ENCODE assay signal across 7 mouse cellular contexts in the genomic region with DNA sequence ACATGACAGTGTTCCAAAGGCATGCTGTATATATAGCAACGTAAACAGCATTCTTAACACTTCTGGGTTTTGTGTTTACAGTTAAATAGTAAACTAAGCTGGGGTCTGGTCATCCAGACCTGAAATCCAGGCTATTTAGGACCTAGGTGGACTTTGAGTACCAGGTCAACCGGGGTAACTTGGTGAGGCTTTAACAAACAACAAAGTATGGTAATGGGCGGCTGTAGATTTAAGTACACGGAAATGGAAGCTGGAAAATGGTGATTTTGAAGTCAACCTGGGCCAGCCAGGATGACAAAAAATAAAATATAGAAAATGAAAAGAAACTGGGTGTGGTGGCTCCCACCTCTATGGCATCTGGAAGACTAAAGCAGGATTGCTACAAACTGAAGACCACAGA. TPM values are rescaled to one million over a fixed set of nuclear protein-coding genes. Genes with fewer than 3 reads are reported as not detected.
DNase-seq lines count a peak whose midpoint lies in the region; ATAC-seq and TF ChIP-seq lines count a peak whose summit lies in the region.

No protein-coding gene starts in this region.

- H3K79me2 ChIP-seq in CH12.LX (replicated peaks; ENCODE audit: control insufficient read depth, extremely low read depth, insufficient read depth, poor library complexity, severe bottlenecking): peaks cover 27% of the 10 kb centered on the region

- TF ChIP-seq RAD21 in CH12.LX (IDR thresholded peaks at IDR 0.05; ENCODE audit: low read depth, low read length): no peak

- H3K9ac ChIP-seq in CH12.LX (ENCODE audit: insufficient read depth, low read depth): peak overlapping the region; percentile 57
- H3K9ac ChIP-seq in hindbrain, embryonic 13.5 days: peak overlapping the region; percentile 60; the same call in 1 of the 2 replicates
- H3K9ac ChIP-seq in liver, embryonic 15.5 days: no peak overlapping the region

- no peak for TF ChIP-seq CTCF in CH12.LX (conservative IDR thresholded peaks at IDR 0.05 in 1 of 2, IDR thresholded peaks at IDR 0.05 in 1 of 2; ENCODE audit: low read depth in 2 of 2, low read length in 2 of 2)
- no peak for TF ChIP-seq CTCF in thymus, adult 2 months (IDR thresholded peaks at IDR 0.05; ENCODE audit: borderline replicate concordance, control insufficient read depth, extremely low read depth, insufficient read depth, low read length, poor library complexity)

- H3K4me1 ChIP-seq in CH12.LX (ENCODE audit: control insufficient read depth in 1 of 2, insufficient read depth in 2 of 2): peaks cover 9 to 43% of the 10 kb centered on the region in 2 experiments
- H3K4me1 ChIP-seq in hindbrain, embryonic 13.5 days (replicated peaks): peaks cover 19% of the 10 kb centered on the region
- H3K4me1 ChIP-seq in liver, embryonic 15.5 days (replicated peaks): peaks cover 35% of the 10 kb centered on the region
- peaks cover 7% of the 10 kb centered on the region; the same call in 1 of the 2 replicates for H3K4me1 ChIP-seq in thymus, adult 2 months (replicated peaks; ENCODE audit: control insufficient read depth, insufficient read depth, low read length)

- no peak for TF ChIP-seq POLR2A in CH12.LX (IDR thresholded peaks at IDR 0.05; ENCODE audit: low read depth, low read length)
- no peak for TF ChIP-seq POLR2A in thymus, adult 2 months (IDR thresholded peaks at IDR 0.05; ENCODE audit: control insufficient read depth, extremely low read depth, insufficient read depth, low read length, poor library complexity)

- in situ Hi-C loops in CH12.LX (cut with MboI; ENCODE audit: low pct_ligation_motif_present, low pct_unique_long_range_greater_than_20kb, low sequenced_read_pairs): no loop called here

- DNase-seq in CH12.LX (ENCODE audit: extremely low read depth): no peak
- DNase-seq in right cerebral cortex, postnatal 10 days (ENCODE audit: low spot score in 2 of 2): no peak
- no peak for DNase-seq in ovary, postnatal 36 days (ENCODE audit: low spot score)
- DNase-seq in thymus, adult 2 months: no peak

- no peaks in the 10 kb centered on the region for H3K27me3 ChIP-seq in CH12.LX (replicated peaks)
- H3K27me3 ChIP-seq in hindbrain, embryonic 13.5 days: no peaks in the 10 kb centered on the region
- no peaks in the 10 kb centered on the region for H3K27me3 ChIP-seq in liver, embryonic 15.5 days
- no peaks in the 10 kb centered on the region for H3K27me3 ChIP-seq in thymus, adult 2 months (ENCODE audit: control insufficient read depth, insufficient read depth, low read length)

- peak overlapping the region; percentile 46 to 100 (median 51) for H3K4me3 ChIP-seq in CH12.LX (replicated peaks in 1 of 3; ENCODE audit: low read depth in 2 of 3, low read length in 2 of 3, poor library complexity in 1 of 3)
- peak overlapping the region; percentile 92 for H3K4me3 ChIP-seq in hindbrain, embryonic 13.5 days
- H3K4me3 ChIP-seq in liver, embryonic 15.5 days (replicated peaks): peak overlapping the region; percentile 88
- H3K4me3 ChIP-seq in thymus, adult 2 months (ENCODE audit: control insufficient read depth, insufficient read depth, low read length): no peak overlapping the region

- peaks cover 20 to 23% of the 10 kb centered on the region in 2 experiments for H3K36me3 ChIP-seq in CH12.LX (replicated peaks in 1 of 2; ENCODE audit: control insufficient read depth in 1 of 2, insufficient read depth in 1 of 2, low read length in 1 of 2)
- peaks cover 20% of the 10 kb centered on the region for H3K36me3 ChIP-seq in hindbrain, embryonic 13.5 days
- H3K36me3 ChIP-seq in liver, embryonic 15.5 days (replicated peaks): peaks cover 22% of the 10 kb centered on the region; the same call in 1 of the 2 replicates
- peaks cover 15% of the 10 kb centered on the region for H3K36me3 ChIP-seq in thymus, adult 2 months (ENCODE audit: control insufficient read depth, insufficient read depth, low read length)

- TF ChIP-seq EP300 in CH12.LX (IDR thresholded peaks at IDR 0.05; ENCODE audit: low read length): no peak

- no peak overlapping the region for H3K27ac ChIP-seq in CH12.LX (ENCODE audit: insufficient read depth, low read depth)
- H3K27ac ChIP-seq in hindbrain, embryonic 13.5 days: peak overlapping the region; percentile 77
- peak overlapping the region; percentile 51 for H3K27ac ChIP-seq in liver, embryonic 15.5 days (replicated peaks)
- no peak overlapping the region for H3K27ac ChIP-seq in thymus, adult 2 months (ENCODE audit: control insufficient read depth, insufficient read depth, low read length)

- no peaks in the 10 kb centered on the region for H3K9me3 ChIP-seq in CH12.LX (replicated peaks; ENCODE audit: low read length)
- no peaks in the 10 kb centered on the region for H3K9me3 ChIP-seq in hindbrain, embryonic 13.5 days
- no peaks in the 10 kb centered on the region for H3K9me3 ChIP-seq in liver, embryonic 15.5 days (replicated peaks)

- H3K4me2 ChIP-seq in CH12.LX (ENCODE audit: insufficient read depth, low read depth, poor library complexity, severe bottlenecking): peak overlapping the region; percentile 86
- peak overlapping the region; percentile 85 for H3K4me2 ChIP-seq in hindbrain, embryonic 13.5 days
- H3K4me2 ChIP-seq in liver, embryonic 15.5 days: peak overlapping the region; percentile 97

- WGBS in hindbrain, embryonic 13.5 days: 93% methylated on average over 4 of the region's 4 CpGs
- WGBS in liver, embryonic 15.5 days (ENCODE audit: insufficient replicate concordance): 66% methylated on average over 4 of the region's 4 CpGs
- 84% methylated on average over 4 of the region's 4 CpGs for WGBS in thymus, adult 2 months

- dilution Hi-C loops in CH12.LX (cut with MboI; ENCODE audit: extremely low pct_ligation_motif_present, extremely low pct_unique_long_range_greater_than_20kb, low sequenced_read_pairs): no loop called here

- ATAC-seq in CD4-positive, CD25-positive, alpha-beta regulatory T cell, adult 4 months: peak; percentile 2
- ATAC-seq in hindbrain, embryonic 13.5 days (ENCODE audit: low FRiP score): peak; percentile 9
- ATAC-seq in liver, embryonic 15.5 days (ENCODE audit: insufficient read depth): no peak; the same call in 1 of the 2 replicates

TF ChIP-seq in CH12.LX, 34 proteins besides CTCF, POLR2A, EP300 and RAD21:
- no peak for TF ChIP-seq SMC3 (IDR thresholded peaks at IDR 0.05; ENCODE audit: low read depth, low read length)
- TF ChIP-seq MAFK (IDR thresholded peaks at IDR 0.05; ENCODE audit: insufficient replicate concordance, low read length): no peak
- no peak for TF ChIP-seq NRF1 (IDR thresholded peaks at IDR 0.05; ENCODE audit: low read depth, low read length)
- no peak for TF ChIP-seq TCF12 (IDR thresholded peaks at IDR 0.05; ENCODE audit: low read depth, low read length)
- no peak for TF ChIP-seq MYC (IDR thresholded peaks at IDR 0.05; ENCODE audit: low read depth, low read length)
- no peak for TF ChIP-seq IRF4 (IDR thresholded peaks at IDR 0.05; ENCODE audit: low read depth, low read length)
- no peak for TF ChIP-seq ZKSCAN1 (IDR thresholded peaks at IDR 0.05; ENCODE audit: borderline replicate concordance, low read depth, low read length)
- no peak for TF ChIP-seq MAX (IDR thresholded peaks at IDR 0.05; ENCODE audit: low read length)
- no peak for TF ChIP-seq MAZ (IDR thresholded peaks at IDR 0.05; ENCODE audit: low read depth, low read length)
- TF ChIP-seq MXI1 (IDR thresholded peaks at IDR 0.05; ENCODE audit: low read depth, low read length): no peak
- TF ChIP-seq KAT2A (IDR thresholded peaks at IDR 0.05; ENCODE audit: insufficient replicate concordance, low read length): no peak

RNA-seq across cellular contexts. Expression of a gene that starts 0.6 kb away (rescaled TPM):
- 1 to 10 TPM; 1.0 to 1.2 TPM for polyA plus RNA-seq in CD4-positive, CD25-positive, alpha-beta regulatory T cell, adult 4 months (2017; shearing (Covaris generic))
- total RNA-seq in CH12.LX (2012; rRNA removed): 1.5 and 1.6 TPM in 2 replicates
- 0.95 and 1.0 TPM in 2 replicates for total RNA-seq in CH12.LX (2014; rRNA removed)
- 1.6 TPM in 2 replicates for polyA plus RNA-seq in CH12.LX (2012; ENCODE audit: insufficient read length, low read depth)
- polyA plus RNA-seq in hindbrain, embryonic 13.5 days (2015; fragmentation: Nextera tagmentation; extraction: Ambion mirVana): 0.92 and 0.93 TPM in 2 replicates
- 0.18 and 0.22 TPM in 2 replicates for polyA plus RNA-seq in liver, embryonic 15.5 days (2015; fragmentation: Nextera tagmentation; extraction: Ambion mirVana)
- polyA plus RNA-seq in thymus, adult 2 months (2012; rRNA removed): 0.64 and 0.65 TPM in 2 replicates

RNA-seq across cellular contexts. Expression of a gene that starts 21.8 kb away (rescaled TPM):
- 1 to 10 TPM in 1 of 2 experiments, not detected in 1; 2.0 TPM for polyA plus RNA-seq in CD4-positive, CD25-positive, alpha-beta regulatory T cell, adult 4 months (2017; shearing (Covaris generic))
- total RNA-seq in CH12.LX (2012; rRNA removed): 0.08 and 0.17 TPM in 2 replicates
- not detected in 2 replicates for total RNA-seq in CH12.LX (2014; rRNA removed)
- polyA plus RNA-seq in CH12.LX (2012; ENCODE audit: insufficient read length, low read depth): not detected in 2 replicates
- 5.5 TPM in 2 replicates for polyA plus RNA-seq in hindbrain, embryonic 13.5 days (2015; fragmentation: Nextera tagmentation; extraction: Ambion mirVana)
- 0.03 and 0.23 TPM in 2 replicates for polyA plus RNA-seq in liver, embryonic 15.5 days (2015; fragmentation: Nextera tagmentation; extraction: Ambion mirVana)
- polyA plus RNA-seq in thymus, adult 2 months (2012; rRNA removed): 0.82 and 0.97 TPM in 2 replicates

Comparison
In these comparisons a context has a peak if more than half of its experiments do, and no peak if none do; other contexts are left out.
1. H3K27ac ChIP-seq: peak in hindbrain, embryonic 13.5 days (single experiment) and liver, embryonic 15.5 days (single experiment); none in CH12.LX (single experiment) and thymus, adult 2 months (single experiment).
2. Peak in every context shown above with its lines, with median percentiles within 50 percentile points of each other: H3K4me2 ChIP-seq.